Mouse (Mus musculus) small intestine, adult 2 months (tissue): Measurements from ENCODE around the gene Dip2b. TPM values are rescaled to one million over a fixed set of nuclear protein-coding genes. Genes with fewer than 3 reads are reported as not detected.
A peak's percentile ranks its signal among the peaks of the same experiment; 100 is the strongest.

Experiments
- H3K27ac ChIP-seq: fragments of 200-500 bp; 2 replicates; pipeline ENCODE4 v1.5.1; 2012; ENCODE audit warnings: low read depth, low read length, control low read depth, inconsistent platforms; ENCODE audit not compliant: insufficient read depth
- H3K27me3 ChIP-seq: fragments of 200-500 bp; 2 replicates; pipeline ENCODE4 v1.6.1; 2012; ENCODE audit warnings: mild to moderate bottlenecking, moderate library complexity, low read length, inconsistent platforms; ENCODE audit not compliant: control insufficient read depth, insufficient read depth
- H3K36me3 ChIP-seq: fragments of 200-500 bp; 2 replicates; pipeline ENCODE4 v1.6.1; 2012; ENCODE audit warnings: mild to moderate bottlenecking, low read length, control low read depth, inconsistent platforms; ENCODE audit not compliant: control insufficient read depth, insufficient read depth
- H3K4me1 ChIP-seq: fragments of 200-500 bp; 2 replicates; pipeline ENCODE4 v1.6.1; 2012; ENCODE audit warnings: low read length, inconsistent platforms, mixed read lengths; ENCODE audit not compliant: control insufficient read depth, insufficient read depth, insufficient read length
- H3K4me3 ChIP-seq: fragments of 200-500 bp; 2 replicates; pipeline ENCODE4 v1.5.1; 2012; ENCODE audit warnings: low read depth, mild to moderate bottlenecking, control low read depth, inconsistent platforms, low read length, moderate library complexity
- CTCF ChIP-seq: fragments of 200-500 bp; IDR thresholded peaks from 2 replicates; pipeline ENCODE4 v1.5.1; 2012; ENCODE audit warnings: low read depth, mild to moderate bottlenecking, control low read depth, inconsistent platforms, low read length, moderate library complexity, mixed read lengths; ENCODE audit not compliant: insufficient replicate concordance, insufficient read length; ENCODE audit errors: extremely low read depth
- POLR2A ChIP-seq: fragments of 200-500 bp; IDR thresholded peaks from 2 replicates; pipeline ENCODE4 v1.6.1; 2012; ENCODE audit warnings: low read depth, mild to moderate bottlenecking, control low read depth, inconsistent platforms, low read length, moderate library complexity
- WGBS: fragments of 180-500 bp; shearing (Covaris S2); methylation state at CpG from one replicate; pipeline ENCODE4 v1.1.7; 2018; 5-methylcytosine and 5-hydroxymethylcytosine counted together
- polyA plus RNA-seq: library from polyadenylated mRNA; depleted of rRNA; stranded (reverse); fragments of >200 nt; gene quantifications from 2 replicates; pipeline ENCODE4 v1.2.3, GENCODE M21; 2012

The Dip2b gene
- polyA plus RNA-seq, 1 experiment = 5.8 TPM

DNA sequence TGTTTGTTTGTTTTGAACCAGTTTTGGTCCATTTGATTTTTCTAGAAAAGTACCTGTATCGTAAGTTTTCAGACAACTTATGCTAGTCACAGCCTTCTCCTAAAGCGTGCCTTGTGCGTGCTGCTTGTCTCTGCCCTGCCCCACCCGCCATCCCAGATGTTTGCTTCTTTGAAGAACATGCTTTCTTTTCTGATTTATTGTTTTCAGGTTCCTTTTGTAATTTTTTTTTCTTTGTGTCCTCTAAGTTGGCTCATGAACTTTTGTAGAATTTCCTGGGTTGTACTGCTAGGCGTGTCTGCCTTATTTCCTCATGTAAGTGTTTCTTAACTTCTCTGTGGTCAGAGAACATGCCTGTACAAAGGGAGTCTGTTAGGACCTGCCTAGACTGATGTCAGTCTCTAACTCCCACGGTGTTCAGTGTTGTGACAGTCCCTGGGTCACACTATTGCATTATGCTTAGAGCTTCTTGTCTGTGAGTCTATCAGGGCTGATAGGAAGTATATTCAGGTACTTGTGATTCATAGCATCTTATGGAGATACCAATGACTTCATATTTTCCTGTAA is 80.8 kb downstream of the Dip2b start:
- Histone ChIP-seq H3K36me3 (peaks cover 9% of the 10 kb centered on the region), H3K27ac (no peak overlapping the region), H3K4me1 (peaks cover 2% of the 10 kb centered on the region), H3K27me3 (no peaks in the 10 kb centered on the region), H3K4me3 (no peak overlapping the region)
- TF ChIP-seq CTCF (no peak), POLR2A (no peak)
- WGBS = 44% methylated on average over 6 of the region's 6 CpGs

GRCm38 (mm10) chr15:100121437-100121836 is 83.0 kb downstream of the Dip2b start:
- H3K27me3 ChIP-seq = no peaks in the 10 kb centered on the region
- H3K4me1 ChIP-seq = peaks cover 2% of the 10 kb centered on the region
- TF ChIP-seq POLR2A = no peak
- no peak for TF ChIP-seq CTCF
- WGBS = 88% methylated on average over 6 of the region's 6 CpGs
- H3K36me3 ChIP-seq = peaks cover 9% of the 10 kb centered on the region
- H3K4me3 ChIP-seq = no peak overlapping the region
- no peak overlapping the region for H3K27ac ChIP-seq

DNA sequence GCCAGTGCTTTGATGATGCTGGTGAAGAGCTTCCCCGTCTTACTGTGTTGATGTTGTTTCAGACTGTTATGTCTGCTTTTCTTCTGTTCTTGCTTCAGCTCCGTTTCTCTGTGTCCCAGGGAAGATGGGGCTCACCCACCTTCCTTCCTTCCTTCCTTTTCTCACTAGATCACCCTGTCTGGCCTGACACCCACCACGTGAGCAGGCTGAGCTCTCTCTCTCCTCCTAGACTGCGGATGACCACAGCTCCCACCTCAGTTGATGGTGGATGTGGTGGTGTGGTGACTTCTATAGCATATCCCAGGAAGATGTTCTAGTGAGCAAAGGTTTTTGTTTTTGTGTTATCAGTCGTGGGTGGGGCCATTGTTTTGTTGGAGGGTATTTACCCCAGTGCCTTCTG is 85.4 kb downstream of the Dip2b start:
- H3K4me3 ChIP-seq = no peak overlapping the region
- H3K36me3 ChIP-seq = no peaks in the 10 kb centered on the region
- peaks cover 5% of the 10 kb centered on the region for H3K4me1 ChIP-seq
- no peaks in the 10 kb centered on the region for H3K27me3 ChIP-seq
- WGBS = 66% methylated on average over 5 of the region's 5 CpGs
- TF ChIP-seq POLR2A (no peak), CTCF (no peak)
- H3K27ac ChIP-seq = no peak overlapping the region

GRCm38 (mm10) chr15:100125245-100125644 is 86.8 kb downstream of the Dip2b start:
- Histone ChIP-seq H3K27me3 (no peaks in the 10 kb centered on the region), H3K27ac (no peak overlapping the region), H3K4me3 (no peak overlapping the region), H3K4me1 (peaks cover 3% of the 10 kb centered on the region), H3K36me3 (no peaks in the 10 kb centered on the region)
- TF ChIP-seq POLR2A (no peak), CTCF (no peak)
- 79% methylated on average over 6 of the region's 6 CpGs for WGBS

DNA sequence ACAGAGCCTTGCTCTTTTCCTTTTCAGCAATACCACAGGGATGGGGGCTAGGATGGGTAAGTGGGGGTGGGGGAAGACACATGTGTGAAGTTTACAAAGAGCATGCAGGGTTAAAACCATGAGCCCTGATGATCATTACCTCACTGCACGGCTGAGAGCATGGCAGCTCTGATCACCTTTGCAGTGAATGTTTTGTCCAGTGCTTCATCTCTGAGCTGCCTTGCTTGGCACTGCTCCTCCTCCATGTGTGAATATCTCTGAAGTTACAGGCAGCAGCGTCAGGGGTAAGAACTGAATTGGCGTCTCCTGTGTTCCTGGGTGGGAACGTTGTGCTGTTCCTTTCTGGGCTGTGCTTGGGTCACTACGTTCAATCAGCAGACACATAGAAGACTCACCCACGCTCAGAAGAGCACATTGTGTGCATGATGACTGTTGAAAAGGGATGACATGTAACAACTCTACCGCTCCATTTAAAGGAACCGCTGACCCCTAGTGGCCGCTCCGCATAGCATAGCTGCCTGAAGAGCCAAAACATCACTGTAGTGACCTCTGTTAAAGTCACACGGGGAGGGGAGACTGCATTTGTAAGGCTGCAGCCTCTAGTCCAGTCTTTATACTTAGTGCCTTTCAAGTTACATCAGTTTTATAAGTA is 88.1 kb downstream of the Dip2b start:
- Histone ChIP-seq H3K36me3 (no peaks in the 10 kb centered on the region), H3K27me3 (no peaks in the 10 kb centered on the region), H3K4me3 (no peak overlapping the region), H3K27ac (no peak overlapping the region), H3K4me1 (peaks cover 3% of the 10 kb centered on the region)
- TF ChIP-seq POLR2A (no peak), CTCF (peak; percentile 77; the same call in 1 of the 2 replicates)
- WGBS = 7% methylated on average over 11 of the region's 11 CpGs

- peaks cover 3% of the 10 kb centered on the region for H3K4me1 ChIP-seq
- no peak overlapping the region for H3K4me3 ChIP-seq
- no peaks in the 10 kb centered on the region for H3K36me3 ChIP-seq
- H3K27ac ChIP-seq = no peak overlapping the region
- WGBS = 77% methylated on average over 7 of the region's 7 CpGs
- no peaks in the 10 kb centered on the region for H3K27me3 ChIP-seq
- TF ChIP-seq POLR2A (no peak), CTCF (no peak)
Observed at GRCm38 (mm10) chr15:100129151-100129790, 90.8 kb downstream of the Dip2b start.

GRCm38 (mm10) chr15:100139665-100140064 is 101.2 kb downstream of the Dip2b start:
- Histone ChIP-seq H3K36me3 (peaks cover 8% of the 10 kb centered on the region), H3K27me3 (no peaks in the 10 kb centered on the region), H3K4me3 (no peak overlapping the region), H3K27ac (no peak overlapping the region), H3K4me1 (peaks cover 11% of the 10 kb centered on the region; the same call in 1 of the 2 replicates)
- TF ChIP-seq CTCF (no peak), POLR2A (no peak)
- WGBS = 88% methylated on average over 5 of the region's 5 CpGs
